Comparison of ENCODE assay signal across 10 mouse cellular contexts in genomic region chr9:70834217-70834616, GRCm38 (mm10).
A peak's percentile ranks its signal among the peaks of the same experiment; 100 is the strongest.
DNase-seq lines count a peak whose midpoint lies in the region; ATAC-seq and TF ChIP-seq lines count a peak whose summit lies in the region.
"Had no signal": no experiment of that assay in that cellular context is flagged by ENCODE, and none has a peak within 500 bp of the region (broad histone marks: within the 10 kb centered on the region; RNA-seq: fewer than 3 reads in every experiment).

No protein-coding gene starts in this region.

- H3K27ac ChIP-seq in heart, postnatal 0 days (ENCODE audit: low read depth): peak overlapping the region; percentile 68
- H3K27ac ChIP-seq in spleen, adult 2 months (ENCODE audit: insufficient read depth, low read length): peak overlapping the region; percentile 33; the same call in 1 of the 2 replicates
- 0 out of 2 replicates have a peak overlapping the region, but pooled peaks have one; percentile 48 for H3K27ac ChIP-seq in limb, embryonic 13.5 days
- H3K27ac ChIP-seq: limb, embryonic 12.5 days; neural tube, embryonic 12.5 days had no signal

- no peak overlapping the region for H3K4me2 ChIP-seq in heart, postnatal 0 days (ENCODE audit: low read depth, low read length)
- no peak overlapping the region for H3K4me2 ChIP-seq in limb, embryonic 13.5 days (replicated peaks)
- H3K4me2 ChIP-seq: limb, embryonic 12.5 days; neural tube, embryonic 12.5 days had no signal

- WGBS in heart, postnatal 0 days: 88% methylated on average over 3 of the region's 3 CpGs
- WGBS in spleen, adult 2 months: 79% methylated on average over 3 of the region's 3 CpGs
- WGBS in limb, embryonic 13.5 days: 84% methylated on average over 3 of the region's 3 CpGs

- H3K36me3 ChIP-seq in heart, postnatal 0 days (replicated peaks; ENCODE audit: control insufficient read depth, insufficient read depth, low read length): no peaks in the 10 kb centered on the region
- H3K36me3 ChIP-seq in spleen, adult 2 months (ENCODE audit: control insufficient read depth, insufficient read depth, low read length): no peaks in the 10 kb centered on the region
- H3K36me3 ChIP-seq in limb, embryonic 13.5 days: no peaks in the 10 kb centered on the region
- H3K36me3 ChIP-seq: limb, embryonic 12.5 days; neural tube, embryonic 12.5 days had no signal

- H3K27me3 ChIP-seq in heart, postnatal 0 days (ENCODE audit: control insufficient read depth, insufficient read depth, low read length): no peaks in the 10 kb centered on the region
- H3K27me3 ChIP-seq in spleen, adult 2 months (ENCODE audit: control insufficient read depth, insufficient read depth, low read length): no peaks in the 10 kb centered on the region
- no peaks in the 10 kb centered on the region for H3K27me3 ChIP-seq in limb, embryonic 13.5 days
- H3K27me3 ChIP-seq: limb, embryonic 12.5 days; neural tube, embryonic 12.5 days had no signal

- no peak overlapping the region for H3K9ac ChIP-seq in heart, postnatal 0 days (replicated peaks; ENCODE audit: low read depth, low read length)
- no peak overlapping the region for H3K9ac ChIP-seq in limb, embryonic 13.5 days
- H3K9ac ChIP-seq: limb, embryonic 12.5 days; neural tube, embryonic 12.5 days had no signal

- no peak for DNase-seq in heart, postnatal 0 days (ENCODE audit: low spot score)
- no peak for DNase-seq in heart, adult 8-10 months (ENCODE audit: low spot score)
- no peak for DNase-seq in spleen, adult 2 months (ENCODE audit: low read depth in 1 of 2, low spot score in 2 of 2)
- DNase-seq in spleen, postnatal 14 days (ENCODE audit: low spot score in 2 of 2): no peak
- DNase-seq in cerebellum, postnatal 25 days: no peak
- DNase-seq in urinary bladder, postnatal 10 days (ENCODE audit: low spot score): no peak
- no peak for DNase-seq in c-Kit-positive CD71-positive TER-119-positive erythroid progenitor cells, embryonic 14.5 days (ENCODE audit: low spot score)

- H3K4me1 ChIP-seq in heart, postnatal 0 days (ENCODE audit: control insufficient read depth, insufficient read depth): peaks cover 9% of the 10 kb centered on the region; the same call in 1 of the 2 replicates
- H3K4me1 ChIP-seq in spleen, adult 2 months (ENCODE audit: control insufficient read depth, insufficient read depth, insufficient read length): peaks cover 33% of the 10 kb centered on the region
- H3K4me1 ChIP-seq in limb, embryonic 13.5 days: peaks cover 5% of the 10 kb centered on the region; the same call in 1 of the 2 replicates
- H3K4me1 ChIP-seq: limb, embryonic 12.5 days; neural tube, embryonic 12.5 days had no signal

- TF ChIP-seq CTCF in heart, postnatal 0 days (IDR thresholded peaks at IDR 0.05; ENCODE audit: low read depth): no peak
- TF ChIP-seq CTCF in spleen, adult 2 months (IDR thresholded peaks at IDR 0.05; ENCODE audit: extremely low read depth, insufficient read depth, insufficient read length, insufficient replicate concordance): no peak

- TF ChIP-seq POLR2A in spleen, adult 2 months (IDR thresholded peaks at IDR 0.05; ENCODE audit: low read depth, low read length): no peak

- ATAC-seq in heart, postnatal 0 days (ENCODE audit: insufficient read depth, low read depth): no peak
- no peak for ATAC-seq in limb, embryonic 13.5 days (ENCODE audit: low FRiP score, low read depth)

- H3K9me3 ChIP-seq in heart, postnatal 0 days (replicated peaks; ENCODE audit: control insufficient read depth, low read length): no peaks in the 10 kb centered on the region
- H3K9me3 ChIP-seq in limb, embryonic 13.5 days: no peaks in the 10 kb centered on the region
- H3K9me3 ChIP-seq: limb, embryonic 12.5 days; neural tube, embryonic 12.5 days had no signal

- no peak overlapping the region for H3K4me3 ChIP-seq in heart, postnatal 0 days (ENCODE audit: low read depth, low read length)
- no peak overlapping the region for H3K4me3 ChIP-seq in spleen, adult 2 months (ENCODE audit: extremely low read depth, insufficient read depth, insufficient read length)
- no peak overlapping the region for H3K4me3 ChIP-seq in limb, embryonic 13.5 days
- H3K4me3 ChIP-seq: limb, embryonic 12.5 days; neural tube, embryonic 12.5 days had no signal

- TF ChIP-seq EP300 in heart, postnatal 0 days (IDR thresholded peaks at IDR 0.05; ENCODE audit: low read depth): no peak
